Mouse (Mus musculus) urinary bladder, postnatal 25 days (tissue): ENCODE measurements at regions not wholly inside any gene's neighbourhood (a gene's known extent, or its start where the extent isn't known, plus 50 kb on each side); places are given as distances from the start of the nearest gene placed in this dataset.

Experiments
- DNase-seq: peaks from one replicate; pipeline ENCODE4 v3.0.0; 2022; ENCODE audit warnings: low spot score

GRCm38 (mm10) chr16:93189412-93189811 lies 363.5 kb upstream of the Runx1 start:
- no peak for DNase-seq

- DNase-seq = no peak
These were observed 360.6 kb upstream of the Runx1 start for GRCm38 (mm10) chr16:93186554-93186953.

GRCm38 (mm10) chr16:93182656-93183055 lies 356.7 kb upstream of the Runx1 start:
- DNase-seq = no peak

- DNase-seq = no peak
These were observed 355.5 kb upstream of the Runx1 start for GRCm38 (mm10) chr16:93181497-93181896.

GRCm38 (mm10) chr16:93180213-93180612 lies 354.3 kb upstream of the Runx1 start:
- no peak for DNase-seq

GRCm38 (mm10) chr16:93166667-93167066 lies 340.7 kb upstream of the Runx1 start:
- DNase-seq = no peak

GRCm38 (mm10) chr16:93158526-93159226 lies 332.7 kb upstream of the Runx1 start:
- no peak for DNase-seq

- no peak for DNase-seq
These were observed 327.8 kb upstream of the Runx1 start for GRCm38 (mm10) chr16:93153545-93154329.

- no peak for DNase-seq
These were observed 327.0 kb upstream of the Runx1 start for GRCm38 (mm10) chr16:93152765-93153489.

GRCm38 (mm10) chr16:93152057-93152456 lies 326.1 kb upstream of the Runx1 start:
- no peak for DNase-seq

GRCm38 (mm10) chr16:93151652-93152051 lies 325.7 kb upstream of the Runx1 start:
- no peak for DNase-seq

GRCm38 (mm10) chr16:93150451-93150850 lies 324.5 kb upstream of the Runx1 start:
- DNase-seq = peak; percentile 9

GRCm38 (mm10) chr16:93147525-93148222 lies 321.7 kb upstream of the Runx1 start:
- no peak for DNase-seq

- DNase-seq = no peak
These were observed 320.9 kb upstream of the Runx1 start for GRCm38 (mm10) chr16:93146812-93147211.

GRCm38 (mm10) chr16:93145617-93146016 lies 319.7 kb upstream of the Runx1 start:
- DNase-seq = no peak

- no peak for DNase-seq
These were observed 318.1 kb upstream of the Runx1 start for GRCm38 (mm10) chr16:93144033-93144432.

- no peak for DNase-seq
These were observed 317.2 kb upstream of the Runx1 start for GRCm38 (mm10) chr16:93143164-93143563.

- DNase-seq = no peak
These were observed 316.0 kb upstream of the Runx1 start for GRCm38 (mm10) chr16:93141967-93142366.

GRCm38 (mm10) chr16:93140535-93141110 lies 314.7 kb upstream of the Runx1 start:
- no peak for DNase-seq

GRCm38 (mm10) chr16:93137249-93137648 lies 311.3 kb upstream of the Runx1 start:
- DNase-seq = no peak

GRCm38 (mm10) chr16:93131404-93131803 lies 305.5 kb upstream of the Runx1 start:
- DNase-seq = no peak

- DNase-seq = no peak
These were observed 304.7 kb upstream of the Runx1 start for GRCm38 (mm10) chr16:93130622-93131021.
